Mouse (Mus musculus) layer of hippocampus, postnatal 25 days (tissue): ENCODE data around the gene Mrpl39. TPM values are rescaled to one million over a fixed set of nuclear protein-coding genes. Genes with fewer than 3 reads are reported as not detected.

Experiments
- DNase-seq, 2 experiments: peaks; one replicate each; pipeline ENCODE4 v3.0.0; 2022; ENCODE audit warnings: mixed read lengths in 2 of 2, low spot score in 1 of 2; ENCODE audit errors: extremely low spot score in 1 of 2
- total RNA-seq, 2 experiments: library from RNA; stranded (reverse); gene quantifications; 2 replicates each; pipeline ENCODE4 v1.2.3; 2021

Gene Mrpl39
- total RNA-seq: 10 to 100 TPM; 21.1 to 22.6 TPM

GRCm38 (mm10) chr16:84735166-84736105 lies at the start of gene Mrpl39:
TSS of gene Mrpl39 (minus strand) at chr16:84735742.
- DNase-seq: peak; percentile 99 to 100

- no peak for DNase-seq
These were observed 49.4 kb upstream of the Mrpl39 start for GRCm38 (mm10) chr16:84784966-84785365.

GRCm38 (mm10) chr16:84783279-84783678 lies 47.7 kb upstream of the Mrpl39 start:
- DNase-seq: no peak

- no peak for DNase-seq
These were observed 44.2 kb upstream of the Mrpl39 start for GRCm38 (mm10) chr16:84779718-84780117.

- DNase-seq: no peak
These were observed 43.5 kb upstream of the Mrpl39 start for GRCm38 (mm10) chr16:84778861-84779630.

- DNase-seq: no peak
These were observed 42.9 kb upstream of the Mrpl39 start for GRCm38 (mm10) chr16:84778431-84778830.

- no peak for DNase-seq
These were observed 40.7 kb upstream of the Mrpl39 start for GRCm38 (mm10) chr16:84776089-84776784.

GRCm38 (mm10) chr16:84775356-84775755 lies 39.8 kb upstream of the Mrpl39 start:
- no peak for DNase-seq

GRCm38 (mm10) chr16:84774761-84775231 lies 39.3 kb upstream of the Mrpl39 start:
- DNase-seq: peak; percentile 46 to 47

- DNase-seq: peak; percentile 27 to 35
These were observed 38.6 kb upstream of the Mrpl39 start, which contains the start of gene Jam2 for GRCm38 (mm10) chr16:84774003-84774703. TSS of gene Jam2 (plus strand) at chr16:84774123.

GRCm38 (mm10) chr16:84773268-84773861 lies 37.8 kb upstream of the Mrpl39 start:
- no peak for DNase-seq

- no peak for DNase-seq
These were observed 37.1 kb upstream of the Mrpl39 start for GRCm38 (mm10) chr16:84772496-84773267.

GRCm38 (mm10) chr16:84771461-84771860 lies 35.9 kb upstream of the Mrpl39 start:
- DNase-seq: no peak

GRCm38 (mm10) chr16:84770891-84771290 lies 35.3 kb upstream of the Mrpl39 start:
- DNase-seq: no peak

- no peak for DNase-seq
These were observed 34.3 kb upstream of the Mrpl39 start for GRCm38 (mm10) chr16:84769619-84770464.

GRCm38 (mm10) chr16:84769182-84769581 lies 33.6 kb upstream of the Mrpl39 start:
- DNase-seq: no peak

- DNase-seq: no peak
These were observed 32.4 kb upstream of the Mrpl39 start for GRCm38 (mm10) chr16:84767956-84768355.
